Mouse (Mus musculus) heart, adult 18-20 months (tissue): ENCODE measurements at regions not wholly inside any gene's neighbourhood (a gene's known extent, or its start where the extent isn't known, plus 50 kb on each side); places are given as distances from the start of the nearest gene placed in this dataset.

Experiments
- DNase-seq, 2 experiments: peaks; one replicate each; pipeline ENCODE4 v3.0.0; 2021 to 2022; ENCODE audit warnings: mixed read lengths in 1 of 2

DNA sequence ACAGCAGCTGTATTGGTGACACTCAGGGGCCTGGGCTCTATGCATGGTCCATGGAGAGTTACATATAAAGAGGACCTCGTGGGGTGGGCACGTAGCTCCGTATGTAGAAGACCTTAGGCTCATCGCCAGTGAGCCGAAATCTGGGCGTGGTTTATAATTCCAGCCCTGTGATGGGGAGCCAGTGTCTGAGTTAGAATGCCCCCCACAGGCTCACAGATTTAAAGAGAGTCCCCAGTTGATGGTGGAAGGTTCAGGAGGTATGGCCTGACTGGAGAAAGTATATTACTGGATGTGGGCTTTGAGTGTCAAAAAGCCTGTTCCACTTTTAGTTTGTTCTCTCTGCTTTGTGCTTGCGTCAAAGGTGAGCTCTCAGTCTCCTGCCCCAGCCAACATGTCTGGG, 54.8 kb downstream of the 1700122O11Rik start:
- no peak for DNase-seq

DNA sequence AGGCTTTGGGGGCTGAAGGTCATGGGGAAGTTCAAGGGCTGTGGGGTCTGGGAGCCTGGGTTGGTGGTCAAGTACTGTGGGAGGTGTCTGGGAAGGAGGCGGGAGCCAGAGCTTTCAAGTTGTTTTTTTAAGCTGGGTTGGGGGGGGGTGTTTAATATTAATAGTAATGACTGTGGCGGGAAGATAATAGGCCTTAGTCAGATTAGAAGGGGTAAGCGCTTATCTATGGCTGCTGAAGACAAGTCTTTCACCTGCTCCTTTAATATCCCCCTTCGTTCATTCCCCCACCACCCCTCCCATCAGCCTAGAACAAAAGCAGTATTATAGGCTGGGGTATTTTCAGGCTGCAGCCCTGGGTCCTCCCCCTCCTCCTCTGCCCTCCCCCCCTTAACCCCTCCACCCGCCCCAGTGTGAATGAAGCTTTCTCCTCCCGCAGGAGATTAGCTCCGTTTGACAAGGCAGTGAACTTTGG, 56.5 kb downstream of the 1700122O11Rik start:
- no peak for DNase-seq

DNA sequence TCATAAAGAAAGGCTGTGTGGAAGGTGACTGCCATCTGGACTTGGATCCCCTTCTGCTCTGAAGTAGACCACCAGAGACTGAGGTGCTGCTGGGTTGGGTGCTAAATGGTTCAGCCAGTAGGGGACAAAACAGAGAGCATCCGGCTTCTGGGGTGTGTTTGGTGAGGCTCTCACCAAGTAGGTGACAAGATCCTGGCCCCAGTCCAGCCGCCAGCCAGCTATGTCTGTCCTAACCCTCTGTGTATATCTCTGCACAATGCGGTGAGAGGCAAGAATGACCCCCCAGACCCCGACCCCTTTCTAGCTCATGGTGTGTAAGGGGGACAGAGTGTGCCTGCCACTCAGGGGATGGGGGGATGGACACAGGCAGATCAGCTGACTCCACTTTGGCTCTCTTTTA, 54.8 kb upstream of the Foxp4 start:
- no peak for DNase-seq

DNA sequence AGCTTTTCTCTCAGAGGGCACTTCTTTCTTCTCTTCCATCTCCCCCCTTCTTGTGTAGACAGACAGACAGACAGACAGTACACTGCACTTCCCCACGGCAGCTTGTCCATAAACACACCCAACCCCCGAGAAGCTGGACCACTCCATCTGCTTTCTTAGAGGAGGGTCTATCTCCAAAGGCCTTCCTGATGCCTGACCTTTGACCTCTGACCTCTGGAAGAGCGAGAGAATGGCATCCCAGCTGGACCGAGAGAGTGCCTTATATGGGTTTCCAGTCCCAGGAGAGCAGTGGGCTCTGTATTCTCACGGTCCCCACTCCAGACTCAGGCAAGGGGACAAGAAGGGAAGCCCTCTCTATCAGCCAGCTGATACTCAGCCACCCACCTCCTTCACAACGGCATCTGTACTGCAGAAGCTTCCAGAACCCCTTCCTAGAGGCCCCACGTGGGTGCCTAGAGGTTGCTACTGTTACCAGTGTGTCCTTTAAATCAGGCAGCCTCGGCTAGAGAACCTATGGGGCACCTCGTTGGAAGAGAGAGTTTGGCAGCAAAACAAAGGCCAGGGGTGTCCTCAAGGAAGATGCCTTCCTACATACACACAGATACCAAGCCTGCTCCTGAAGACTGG, 54.1 kb upstream of the Foxp4 start:
- DNase-seq = no peak

DNA sequence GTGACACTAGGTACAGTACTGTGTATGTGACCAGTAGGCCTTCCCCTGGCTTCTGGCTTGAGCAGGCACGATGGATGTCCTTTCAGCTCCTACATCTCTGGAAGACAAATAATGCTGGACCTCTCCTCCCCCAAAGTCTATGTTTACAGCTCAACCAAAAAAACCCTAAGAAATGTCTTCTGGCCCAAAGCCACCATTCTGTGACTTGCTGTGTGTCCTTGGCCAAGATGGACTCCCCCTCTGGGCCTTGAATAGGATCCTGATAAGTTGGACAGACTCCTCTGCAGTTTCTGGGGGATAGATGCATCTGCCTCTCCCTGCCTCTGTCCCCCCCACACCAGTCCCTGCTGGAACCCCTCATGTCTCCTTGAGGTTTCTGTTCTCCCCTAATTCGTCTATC, 53.6 kb upstream of the Foxp4 start:
- no peak for DNase-seq

DNA sequence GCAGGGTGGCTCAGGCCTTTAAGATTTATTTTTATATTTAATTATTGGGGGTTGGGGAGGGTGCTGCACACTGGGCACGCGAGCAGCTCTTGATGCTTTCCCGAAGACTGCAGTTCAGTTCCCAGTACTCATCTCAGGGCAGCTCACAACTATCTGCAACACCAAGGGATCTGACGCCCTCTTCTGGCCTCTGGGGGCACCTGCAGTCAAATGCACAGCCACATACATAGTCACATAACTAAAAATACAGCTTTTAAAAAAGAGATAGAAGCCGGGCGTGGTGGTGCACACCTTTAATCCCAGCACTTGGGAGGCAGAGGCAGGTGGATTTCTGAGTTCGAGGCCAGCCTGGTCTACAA, 52.5 kb upstream of the Foxp4 start:
- no peak for DNase-seq

DNA sequence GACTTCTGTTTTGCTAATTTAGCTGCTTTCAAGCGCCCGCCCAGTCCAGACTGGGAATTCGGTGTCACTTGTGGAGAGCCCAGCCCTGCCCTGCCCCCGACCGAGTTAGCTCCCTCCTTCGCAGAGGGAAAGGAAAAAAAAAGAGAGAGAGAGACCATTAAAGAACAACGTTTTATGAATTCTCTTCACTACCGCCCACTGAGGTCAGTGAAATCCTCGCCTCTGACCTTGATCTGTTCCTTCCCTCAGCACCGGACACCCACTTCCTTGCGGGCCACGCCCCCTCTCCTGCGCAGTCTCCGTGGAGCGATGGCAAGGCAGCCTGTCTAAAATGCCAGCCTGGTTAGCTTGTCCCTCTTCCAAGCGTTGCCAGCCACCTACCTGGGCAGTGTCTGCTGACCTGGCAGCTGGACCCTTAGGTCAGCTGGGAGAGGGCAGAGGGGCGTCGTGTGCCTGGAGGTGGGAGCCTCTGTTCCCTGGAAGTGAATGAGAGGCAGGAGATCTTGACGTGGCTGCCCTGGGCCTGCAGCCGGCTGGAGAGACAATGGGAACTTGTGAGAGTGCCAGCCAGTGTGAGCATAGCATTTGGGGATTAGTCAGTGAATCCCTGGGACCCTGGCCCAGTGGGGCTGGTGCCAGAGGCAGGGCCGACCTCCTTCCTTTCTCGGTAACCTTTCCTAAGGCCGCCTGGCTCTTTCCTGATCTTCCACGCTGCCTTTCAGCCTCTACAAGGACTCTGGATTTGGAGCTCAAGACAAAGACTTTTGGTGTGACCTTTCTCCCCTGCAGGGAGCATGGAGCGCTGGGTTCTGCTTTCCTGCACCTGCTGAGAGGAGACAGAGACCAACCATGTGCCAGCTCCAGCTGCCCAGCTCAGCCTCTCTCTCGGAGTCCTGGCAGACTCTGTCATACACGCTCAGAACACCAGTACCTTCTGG, 51.9 kb upstream of the Foxp4 start:
- DNase-seq = peak; percentile 71 to 76

DNA sequence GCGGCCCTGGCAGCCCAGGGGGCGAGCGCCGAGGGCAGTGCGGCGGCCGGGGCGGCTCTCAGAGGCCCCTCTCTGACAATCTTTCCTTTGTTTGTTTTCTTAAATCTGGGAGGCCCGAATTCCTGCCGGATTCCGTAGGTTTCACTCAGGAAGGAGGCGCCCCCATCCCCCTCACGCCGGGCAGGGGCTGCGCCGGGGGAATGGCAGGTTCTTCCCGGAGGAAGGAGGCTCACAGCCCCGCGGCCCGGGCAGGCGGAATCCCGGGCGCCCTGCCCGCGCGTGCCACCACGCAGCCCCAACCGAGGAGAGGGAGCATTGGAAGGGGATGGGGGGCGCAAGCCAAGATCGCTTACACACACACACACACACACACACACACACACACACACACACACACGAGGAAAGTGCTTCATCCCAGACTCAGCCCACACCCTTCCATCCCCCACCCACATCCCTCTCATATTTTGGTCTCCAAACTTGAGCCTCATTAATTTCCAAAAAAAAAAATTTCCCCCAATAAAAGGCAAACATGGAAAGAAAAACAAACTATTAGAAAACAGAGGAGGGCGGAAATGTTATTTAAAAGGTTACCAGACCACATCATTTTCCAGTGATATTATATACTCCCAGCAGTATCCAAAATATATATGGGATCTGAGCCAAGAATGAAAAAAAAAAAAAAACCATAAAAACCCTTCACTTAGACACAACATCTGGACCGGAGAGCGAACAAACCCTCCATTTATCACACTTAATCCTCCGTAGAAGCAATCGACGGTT, 51.0 kb upstream of the Foxp4 start:
- peak; percentile 20 to 44 for DNase-seq

DNA sequence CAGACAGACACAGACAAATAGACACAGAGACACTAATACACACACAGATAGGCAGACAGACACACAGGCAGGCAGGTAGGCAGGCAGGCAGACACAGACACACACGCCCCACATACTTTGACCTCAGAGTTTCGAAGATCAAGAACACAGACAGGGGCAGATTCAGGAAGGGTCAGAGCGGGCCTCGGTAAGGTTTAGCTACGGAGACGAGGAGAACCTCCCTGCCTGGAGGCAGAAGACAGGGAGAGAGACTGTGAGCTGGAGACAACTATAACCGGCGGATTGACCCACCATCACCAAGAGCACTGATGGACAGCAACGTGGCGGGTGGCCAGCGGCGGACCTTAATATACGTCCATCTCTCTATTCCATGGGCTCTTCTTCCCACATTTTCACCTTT, 50.1 kb upstream of the Foxp4 start:
- DNase-seq = no peak
